Mouse (Mus musculus) heart, adult 9 months (tissue): ENCODE data around the gene Itga1.
A peak's percentile ranks its signal among the peaks of the same experiment; 100 is the strongest.

ENCODE experiments used
- DNase-seq, 2 experiments: peaks; one replicate each; pipeline ENCODE4 v3.0.0; 2022; ENCODE audit warnings: low spot score in 2 of 2

The Itga1 gene

GRCm38 (mm10) chr13:115054783-115055182 is 47.0 kb downstream of the Itga1 start:
- peak in 1 of 2 experiments; percentile 10 for DNase-seq

GRCm38 (mm10) chr13:115052568-115052967 is 49.2 kb downstream of the Itga1 start:
- DNase-seq: no peak

- DNase-seq: no peak
These were observed 50.9 kb downstream of the Itga1 start for GRCm38 (mm10) chr13:115050660-115051559.

GRCm38 (mm10) chr13:115042652-115043051 is 59.1 kb downstream of the Itga1 start:
- DNase-seq: no peak

GRCm38 (mm10) chr13:115037304-115037703 is 64.5 kb downstream of the Itga1 start:
- DNase-seq: peak in 1 of 2 experiments; percentile 30

GRCm38 (mm10) chr13:115035387-115035786 is 66.4 kb downstream of the Itga1 start:
- no peak for DNase-seq

GRCm38 (mm10) chr13:115033135-115033534 is 68.6 kb downstream of the Itga1 start:
- DNase-seq: no peak

- DNase-seq: no peak
These were observed 70.4 kb downstream of the Itga1 start for GRCm38 (mm10) chr13:115031177-115032000.

- no peak for DNase-seq
These were observed 76.4 kb downstream of the Itga1 start for GRCm38 (mm10) chr13:115025394-115025793.

- DNase-seq: no peak
These were observed 79.5 kb downstream of the Itga1 start for GRCm38 (mm10) chr13:115022117-115022787.

GRCm38 (mm10) chr13:115021411-115021810 is 80.4 kb downstream of the Itga1 start:
- DNase-seq: peak in 1 of 2 experiments; percentile 22

- no peak for DNase-seq
These were observed 81.0 kb downstream of the Itga1 start for GRCm38 (mm10) chr13:115020727-115021126.

GRCm38 (mm10) chr13:115017545-115017944 is 84.2 kb downstream of the Itga1 start:
- DNase-seq: no peak

GRCm38 (mm10) chr13:115011547-115011946 is 90.2 kb downstream of the Itga1 start:
- DNase-seq: no peak

- no peak for DNase-seq
These were observed 95.4 kb downstream of the Itga1 start for GRCm38 (mm10) chr13:115006213-115006835.

GRCm38 (mm10) chr13:115005342-115005741 is 96.4 kb downstream of the Itga1 start:
- DNase-seq: no peak

- DNase-seq: no peak
These were observed 98.2 kb downstream of the Itga1 start for GRCm38 (mm10) chr13:115003444-115004053.

- no peak for DNase-seq
These were observed 98.9 kb downstream of the Itga1 start for GRCm38 (mm10) chr13:115002837-115003236.

GRCm38 (mm10) chr13:115002155-115002554 is 99.6 kb downstream of the Itga1 start:
- no peak for DNase-seq

GRCm38 (mm10) chr13:114999582-114999981 is 102.2 kb downstream of the Itga1 start:
- DNase-seq: no peak

- no peak for DNase-seq
These were observed 103.7 kb downstream of the Itga1 start for GRCm38 (mm10) chr13:114998100-114998499.
